Mouse (Mus musculus): ENCODE results near the gene Caap1.

The Caap1 gene

GRCm38 (mm10) chr4:94515366-94515765 lies 41.2 kb downstream of the Caap1 start:
- no peak for DNase-seq (ENCODE audit: extremely low spot score)

- DNase-seq (ENCODE audit: extremely low spot score): no peak
Measured at GRCm38 (mm10) chr4:94476749-94477399, 79.7 kb downstream of the Caap1 start.

- no peak for DNase-seq (ENCODE audit: extremely low spot score)
Measured at GRCm38 (mm10) chr4:94473286-94473685, 83.3 kb downstream of the Caap1 start.

GRCm38 (mm10) chr4:94459424-94459823 lies 97.2 kb downstream of the Caap1 start:
- no peak for DNase-seq (ENCODE audit: extremely low spot score)

- DNase-seq (ENCODE audit: extremely low spot score): no peak
Measured at GRCm38 (mm10) chr4:94454857-94455256, 101.7 kb downstream of the Caap1 start.
